Mouse (Mus musculus) neural tube, embryonic 14.5 days (tissue): ENCODE data around the gene 4931429L15Rik. TPM values are rescaled to one million over a fixed set of nuclear protein-coding genes. Genes with fewer than 3 reads are reported as not detected.
"Not testable (repeated sequence)": the region's sequence is repeated elsewhere in the genome, so short reads cannot be mapped to it uniquely, and the experiment has no call there.

ENCODE experiments used
- ATAC-seq: fragments of 200-750 bp; cut with Nextera tagmentation; 2 replicates; pipeline ENCODE4 v1.8.0; 2017; ENCODE audit warnings: low read depth, mild to moderate bottlenecking, moderate TSS enrichment, moderate library complexity
- H3K27ac ChIP-seq: fragments of 300-500 bp; sonication (generic); 2 replicates; pipeline ENCODE4 v1.5.1; 2014; ENCODE audit warnings: low read depth, mild to moderate bottlenecking, control low read depth, low read length, moderate library complexity, mixed read lengths
- H3K27me3 ChIP-seq: fragments of 300-500 bp; sonication (generic); 2 replicates; pipeline ENCODE4 v1.6.1; 2014; ENCODE audit warnings: low read length; ENCODE audit not compliant: control insufficient read depth, insufficient read depth
- H3K36me3 ChIP-seq: fragments of 300-500 bp; sonication (generic); 2 replicates; pipeline ENCODE4 v1.6.1; 2014; ENCODE audit warnings: low read length, mixed read lengths; ENCODE audit not compliant: control insufficient read depth, insufficient read depth
- H3K4me1 ChIP-seq: fragments of 300-500 bp; sonication (generic); 2 replicates; pipeline ENCODE4 v1.6.1; 2014; ENCODE audit warnings: low read length; ENCODE audit not compliant: control insufficient read depth, insufficient read depth
- H3K4me2 ChIP-seq: fragments of 300-500 bp; sonication (generic); 2 replicates; pipeline ENCODE4 v1.6.1; 2014; ENCODE audit warnings: mild to moderate bottlenecking, low read depth, low read length, control low read depth
- H3K4me3 ChIP-seq: fragments of 300-500 bp; sonication (generic); 2 replicates; pipeline ENCODE4 v1.5.1; 2014; ENCODE audit warnings: low read depth, low read length, control low read depth, mixed read lengths
- H3K9ac ChIP-seq: fragments of 300-500 bp; sonication (generic); replicated peaks from 2 replicates; pipeline ENCODE4 v1.6.1; 2014; ENCODE audit warnings: low read depth, mild to moderate bottlenecking, control low read depth, low read length, mixed read lengths
- H3K9me3 ChIP-seq: fragments of 300-500 bp; sonication (generic); 2 replicates; pipeline ENCODE4 v1.6.1; 2016; ENCODE audit warnings: low read length; ENCODE audit not compliant: control insufficient read depth
- WGBS: fragments of 180-500 bp; shearing (Covaris S2); extraction: QIAGEN DNeasy Blood & Tissue Kit; methylation state at CpG from one replicate; pipeline ENCODE4 v1.1.7; 2014; 5-methylcytosine and 5-hydroxymethylcytosine counted together
- polyA plus RNA-seq: library from polyadenylated mRNA; unstranded; fragments of >200 nt; fragmentation: Nextera tagmentation; extraction: Ambion mirVana; gene quantifications from 2 replicates; pipeline ENCODE4 v1.2.1, GENCODE M21; 2014

4931429L15Rik gene
- not detected in 2 replicates for polyA plus RNA-seq

GRCm38 (mm10) chr9:46319886-46320285 lies at the start of gene 4931429L15Rik:
Gene 4931429L15Rik, minus strand, starts transcription at chr9:46319986.
- not testable (repeated sequence) for ATAC-seq, H3K36me3 ChIP-seq, H3K4me2 ChIP-seq, H3K4me1 ChIP-seq, H3K9me3 ChIP-seq, H3K27me3 ChIP-seq, H3K4me3 ChIP-seq, H3K27ac ChIP-seq, H3K9ac ChIP-seq
- 82% methylated on average over 6 of the region's 6 CpGs for WGBS

DNA sequence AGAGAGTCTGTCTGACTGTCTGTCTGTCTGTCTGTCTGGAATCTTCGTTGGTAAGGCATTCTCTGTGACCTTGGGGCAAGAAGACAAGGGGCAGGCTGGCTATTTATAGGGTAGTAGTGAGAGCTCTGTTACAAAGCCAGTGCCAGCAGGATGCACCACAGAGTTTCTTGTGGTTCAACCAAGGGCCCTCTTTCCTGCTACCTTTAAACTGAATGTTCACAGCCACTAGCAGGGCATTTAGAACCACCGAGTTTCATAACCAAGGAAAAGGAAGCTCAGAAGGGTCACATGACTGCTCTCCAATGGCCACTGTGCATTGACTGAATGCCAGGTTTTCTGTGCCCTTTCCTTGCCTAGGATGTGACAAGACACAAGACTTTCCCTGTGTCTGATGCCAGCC lies 42.7 kb upstream of the 4931429L15Rik start:
- H3K9me3 ChIP-seq: no peaks in the 10 kb centered on the region; the same call in 1 of the 2 replicates
- no peaks in the 10 kb centered on the region for H3K27me3 ChIP-seq
- H3K4me1 ChIP-seq: no peaks in the 10 kb centered on the region
- H3K36me3 ChIP-seq: no peaks in the 10 kb centered on the region
- no peak overlapping the region for H3K27ac ChIP-seq
- 63% methylated on average over 2 of the region's 2 CpGs for WGBS
- ATAC-seq: no peak
- no peak overlapping the region for H3K4me2 ChIP-seq
- H3K4me3 ChIP-seq: no peak overlapping the region
- H3K9ac ChIP-seq: no peak overlapping the region

DNA sequence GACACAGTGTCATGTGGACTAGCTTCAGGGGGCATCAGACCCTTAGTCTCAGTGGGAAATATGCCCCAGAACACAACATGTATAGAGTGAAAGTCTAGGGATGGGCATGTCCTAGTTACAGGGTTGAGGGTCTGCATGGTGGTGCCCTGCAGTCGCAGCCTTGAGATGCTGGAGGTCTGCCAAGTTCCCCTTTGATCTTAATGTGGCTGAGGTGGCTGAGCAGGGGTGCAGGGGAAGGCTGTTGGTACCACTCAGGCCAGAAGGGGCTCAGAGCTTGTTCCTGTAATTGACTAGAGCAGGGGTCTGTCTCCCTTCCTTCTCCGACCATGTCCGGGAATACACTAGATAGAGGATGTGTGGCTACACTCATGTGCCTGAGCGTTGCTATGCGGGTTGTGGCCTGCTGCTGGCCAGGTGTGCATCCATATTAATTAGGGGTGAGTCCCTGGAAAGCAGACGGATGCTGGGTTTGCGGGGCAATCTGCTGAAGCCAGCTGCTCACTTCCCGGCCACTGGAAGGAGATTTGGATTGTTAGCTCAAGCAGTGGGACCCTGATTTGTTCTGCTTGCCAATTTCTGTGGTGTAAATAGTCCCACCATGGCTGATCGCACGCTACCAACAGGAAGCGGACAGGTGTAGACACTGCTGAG lies 41.8 kb upstream of the 4931429L15Rik start:
- Histone ChIP-seq H3K4me1 (no peaks in the 10 kb centered on the region), H3K27me3 (no peaks in the 10 kb centered on the region), H3K9ac (no peak overlapping the region), H3K4me3 (no peak overlapping the region), H3K4me2 (no peak overlapping the region), H3K27ac (no peak overlapping the region), H3K9me3 (no peaks in the 10 kb centered on the region; the same call in 1 of the 2 replicates), H3K36me3 (no peaks in the 10 kb centered on the region)
- 49% methylated on average over 11 of the region's 11 CpGs for WGBS
- no peak for ATAC-seq

- no peaks in the 10 kb centered on the region for H3K9me3 ChIP-seq
- no peak overlapping the region for H3K4me3 ChIP-seq
- peaks cover 9% of the 10 kb centered on the region; the same call in 1 of the 2 replicates for H3K4me1 ChIP-seq
- no peaks in the 10 kb centered on the region for H3K36me3 ChIP-seq
- H3K9ac ChIP-seq: no peak overlapping the region
- peak; percentile 69; the same call in 1 of the 2 replicates for ATAC-seq
- no peaks in the 10 kb centered on the region for H3K27me3 ChIP-seq
- no peak overlapping the region for H3K4me2 ChIP-seq
- no peak overlapping the region for H3K27ac ChIP-seq
- WGBS: 10% methylated on average over 3 of the region's 3 CpGs
Observed at GRCm38 (mm10) chr9:46353992-46354391, 34.2 kb upstream of the 4931429L15Rik start.

DNA sequence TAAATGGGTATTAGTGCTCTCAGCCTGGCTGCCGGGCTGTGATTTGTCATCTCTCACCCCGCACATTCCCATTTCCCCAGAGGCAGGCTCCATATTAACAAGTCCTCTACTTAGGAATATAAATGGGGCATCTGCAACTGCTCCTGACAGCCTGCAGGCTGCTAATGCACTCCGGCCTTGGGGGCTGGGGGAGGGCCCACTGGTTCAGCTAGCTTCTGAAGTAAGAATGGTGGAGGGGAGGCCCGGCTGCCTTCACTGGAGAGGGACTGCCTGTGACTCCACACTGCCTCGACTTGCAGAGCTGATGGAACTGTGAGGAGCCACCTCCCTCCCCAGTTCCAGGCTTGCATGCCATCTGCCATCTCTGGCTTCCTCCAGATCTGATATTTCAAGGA lies 33.5 kb upstream of the 4931429L15Rik start:
- peak; percentile 61; the same call in 1 of the 2 replicates for ATAC-seq
- H3K9ac ChIP-seq: no peak overlapping the region
- H3K4me3 ChIP-seq: no peak overlapping the region
- no peak overlapping the region for H3K27ac ChIP-seq
- no peak overlapping the region for H3K4me2 ChIP-seq
- H3K9me3 ChIP-seq: no peaks in the 10 kb centered on the region
- 16% methylated on average over 5 of the region's 5 CpGs for WGBS
- H3K4me1 ChIP-seq: peaks cover 9% of the 10 kb centered on the region; the same call in 1 of the 2 replicates
- no peaks in the 10 kb centered on the region for H3K36me3 ChIP-seq
- no peaks in the 10 kb centered on the region for H3K27me3 ChIP-seq

DNA sequence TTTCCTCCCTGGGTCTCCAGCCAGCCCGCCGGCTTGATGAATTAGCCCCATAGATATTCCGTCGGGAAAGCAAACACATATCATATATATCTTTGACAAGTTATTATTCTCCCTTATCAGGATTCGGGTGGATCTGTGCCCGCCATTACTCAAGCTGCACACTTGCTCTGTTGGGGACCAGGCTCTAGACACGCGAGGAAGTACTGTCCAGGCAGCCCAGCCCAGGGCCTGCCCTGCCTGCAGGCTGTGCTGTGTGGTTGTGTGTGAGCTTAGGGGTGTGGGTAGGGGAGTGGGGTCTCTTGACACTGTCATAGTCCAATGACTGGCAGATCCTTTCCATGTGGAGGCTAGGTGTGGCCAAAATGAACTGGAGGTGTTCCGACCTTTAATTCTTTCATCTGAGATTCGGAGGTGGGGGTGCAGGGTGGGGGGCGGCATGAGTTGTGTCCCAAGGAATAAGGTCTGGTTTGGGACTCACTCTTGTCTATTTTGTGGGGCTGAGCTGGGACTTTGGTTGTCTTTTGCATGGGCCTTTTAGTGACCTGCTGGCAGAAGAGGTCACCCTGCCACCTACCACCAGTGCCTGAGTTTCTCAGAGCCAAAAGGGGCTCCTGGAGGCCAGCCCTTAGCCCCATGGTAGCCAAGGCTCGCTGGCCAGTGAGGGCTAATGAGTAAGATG lies 33.0 kb upstream of the 4931429L15Rik start:
- 44% methylated on average over 12 of the region's 12 CpGs for WGBS
- Histone ChIP-seq H3K9me3 (no peaks in the 10 kb centered on the region), H3K27ac (no peak overlapping the region), H3K36me3 (no peaks in the 10 kb centered on the region), H3K27me3 (no peaks in the 10 kb centered on the region), H3K4me2 (no peak overlapping the region), H3K4me1 (peaks cover 9% of the 10 kb centered on the region; the same call in 1 of the 2 replicates), H3K4me3 (no peak overlapping the region), H3K9ac (no peak overlapping the region)
- ATAC-seq: 0 out of 2 replicates have a peak, but pooled peaks have one; percentile 46

DNA sequence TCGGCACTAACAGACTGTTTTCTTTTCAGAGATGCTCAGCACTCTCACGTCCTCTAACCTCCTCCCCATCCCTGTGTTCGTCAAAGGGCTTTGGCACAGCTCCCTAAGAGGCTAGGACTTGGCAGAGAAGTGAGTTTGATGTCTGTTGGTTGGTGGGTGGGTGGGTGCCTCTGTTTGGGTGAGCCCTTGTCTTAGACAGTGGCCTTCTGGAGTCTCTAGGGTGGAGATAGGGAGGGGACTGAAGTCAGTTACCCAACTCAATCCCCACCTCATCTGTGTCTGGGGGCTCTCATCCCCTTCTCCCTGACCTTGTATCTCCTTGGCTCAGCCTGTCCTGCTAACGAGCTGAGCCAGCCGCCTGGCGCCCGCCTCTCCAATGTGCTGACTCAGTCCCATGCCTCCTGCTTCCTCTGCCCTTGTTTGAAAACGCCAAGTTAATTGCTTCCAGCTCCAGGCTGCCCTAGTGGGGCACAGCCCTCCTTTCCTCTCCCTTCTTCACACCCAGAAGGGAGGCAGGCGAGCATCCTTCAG lies 30.7 kb upstream of the 4931429L15Rik start:
- peaks cover 9% of the 10 kb centered on the region; the same call in 1 of the 2 replicates for H3K4me1 ChIP-seq
- WGBS: 28% methylated on average over 9 of the region's 9 CpGs
- H3K36me3 ChIP-seq: no peaks in the 10 kb centered on the region
- no peak overlapping the region for H3K4me2 ChIP-seq
- H3K27ac ChIP-seq: no peak overlapping the region
- H3K9ac ChIP-seq: no peak overlapping the region
- no peaks in the 10 kb centered on the region for H3K27me3 ChIP-seq
- H3K9me3 ChIP-seq: no peaks in the 10 kb centered on the region
- ATAC-seq: no peak
- H3K4me3 ChIP-seq: no peak overlapping the region

GRCm38 (mm10) chr9:46345887-46346665 lies 26.3 kb upstream of the 4931429L15Rik start:
- Histone ChIP-seq H3K9me3 (no peaks in the 10 kb centered on the region), H3K4me3 (no peak overlapping the region), H3K27ac (no peak overlapping the region), H3K4me1 (no peaks in the 10 kb centered on the region), H3K36me3 (no peaks in the 10 kb centered on the region), H3K4me2 (no peak overlapping the region), H3K9ac (no peak overlapping the region), H3K27me3 (no peaks in the 10 kb centered on the region)
- WGBS: 97% methylated on average over 4 of the region's 4 CpGs
- ATAC-seq: no peak
